Mouse (Mus musculus): ENCODE data around the gene Myo7a.

Gene Myo7a

GRCm38 (mm10) chr7:98103002-98103941 lies 16.1 kb downstream of the Myo7a start:
- DNase-seq (ENCODE audit: low spot score in 2 of 2), result peak; percentile 64 to 80

GRCm38 (mm10) chr7:98102488-98102887 lies 16.8 kb downstream of the Myo7a start:
- no peak for DNase-seq (ENCODE audit: low spot score in 2 of 2)

GRCm38 (mm10) chr7:98097557-98097956 lies 21.8 kb downstream of the Myo7a start:
- DNase-seq (ENCODE audit: low spot score in 2 of 2), result no peak

GRCm38 (mm10) chr7:98095852-98096251 lies 23.5 kb downstream of the Myo7a start:
- no peak for DNase-seq (ENCODE audit: low spot score in 2 of 2)

GRCm38 (mm10) chr7:98086346-98086745 lies 33.0 kb downstream of the Myo7a start:
- DNase-seq (ENCODE audit: low spot score in 2 of 2), result no peak

- DNase-seq (ENCODE audit: low spot score in 2 of 2), result no peak
Observed at GRCm38 (mm10) chr7:98085314-98085713, 34.0 kb downstream of the Myo7a start.

GRCm38 (mm10) chr7:98084541-98085293 lies 34.6 kb downstream of the Myo7a start:
- no peak for DNase-seq (ENCODE audit: low spot score in 2 of 2)

GRCm38 (mm10) chr7:98082376-98082775 lies 36.9 kb downstream of the Myo7a start:
- DNase-seq (ENCODE audit: low spot score in 2 of 2), result no peak

GRCm38 (mm10) chr7:98077453-98077852 lies 41.9 kb downstream of the Myo7a start:
- DNase-seq (ENCODE audit: low spot score in 2 of 2), result no peak

GRCm38 (mm10) chr7:98071620-98072019 lies 47.7 kb downstream of the Myo7a start:
- DNase-seq (ENCODE audit: low spot score in 2 of 2), result peak; percentile 33 to 66

- no peak for DNase-seq (ENCODE audit: low spot score in 2 of 2)
Observed at GRCm38 (mm10) chr7:98066229-98066628, 53.1 kb downstream of the Myo7a start.

GRCm38 (mm10) chr7:98054942-98055341 lies 64.4 kb downstream of the Myo7a start:
- no peak for DNase-seq (ENCODE audit: low spot score in 2 of 2)

GRCm38 (mm10) chr7:98054461-98054860 lies 64.9 kb downstream of the Myo7a start:
- no peak for DNase-seq (ENCODE audit: low spot score in 2 of 2)

- no peak for DNase-seq (ENCODE audit: low spot score in 2 of 2)
Observed at GRCm38 (mm10) chr7:98051980-98052379, 67.3 kb downstream of the Myo7a start.

- DNase-seq (ENCODE audit: low spot score in 2 of 2), result no peak
Observed at GRCm38 (mm10) chr7:98048101-98048824, 71.1 kb downstream of the Myo7a start.

GRCm38 (mm10) chr7:98002617-98003016 lies 116.7 kb downstream of the Myo7a start:
- DNase-seq (ENCODE audit: low spot score in 2 of 2), result no peak

Measured in frontal cortex, postnatal 10 days (tissue).